Mouse (Mus musculus) C2C12 (cell line): ENCODE measurements around the gene Elfn1.

ENCODE experiments used
- CTCF ChIP-seq: IDR thresholded peaks from one replicate; pipeline ENCODE4 v1.5.1; 2011; ENCODE audit not compliant: control insufficient read depth, insufficient read depth, insufficient read length
- FOSL1 ChIP-seq: IDR thresholded peaks from one replicate; pipeline ENCODE4 v1.8.0; 2011; ENCODE audit warnings: mild to moderate bottlenecking, low read length; ENCODE audit not compliant: poor library complexity, insufficient read depth, severe bottlenecking
- USF1 ChIP-seq: IDR thresholded peaks from one replicate; pipeline ENCODE4 v1.6.1; 2011; ENCODE audit warnings: low read depth, mild to moderate bottlenecking, control low read depth, moderate library complexity

- TF ChIP-seq CTCF = no peak
- TF ChIP-seq USF1 = no peak
- no peak for TF ChIP-seq FOSL1
Observed at GRCm38 (mm10) chr5:139908811-139909627, 1.3 kb downstream of the Elfn1 start.
